Mouse (Mus musculus) heart, adult 8-10 months (tissue): ENCODE data around the gene Zbtb8os. TPM values are rescaled to one million over a fixed set of nuclear protein-coding genes. Genes with fewer than 3 reads are reported as not detected.

Experiments
- DNase-seq: peaks from one replicate; pipeline ENCODE4 v3.0.0; 2022; ENCODE audit warnings: low spot score
- total RNA-seq, 4 experiments: library from RNA; stranded (reverse); gene quantifications; 2 replicates each; pipeline ENCODE4 v1.2.4; 2022

Gene Zbtb8os
- total RNA-seq, 4 experiments from 2014 or later, result 20.6 to 30.7 (median 27.4) TPM

GRCm38 (mm10) chr4:129376961-129377545, 41.6 kb downstream of the Zbtb8os start:
- no peak for DNase-seq

GRCm38 (mm10) chr4:129377601-129378390, 42.3 kb downstream of the Zbtb8os start, which contains the start of gene Zbtb8a:
Zbtb8a (minus strand) TSS chr4:129378116.
- peak; percentile 37 for DNase-seq

- no peak for DNase-seq
These were observed 44.3 kb downstream of the Zbtb8os start for GRCm38 (mm10) chr4:129379805-129380204.

GRCm38 (mm10) chr4:129381148-129381547, 45.7 kb downstream of the Zbtb8os start:
- no peak for DNase-seq

- no peak for DNase-seq
These were observed 46.5 kb downstream of the Zbtb8os start for GRCm38 (mm10) chr4:129382029-129382428.

GRCm38 (mm10) chr4:129382488-129382887, 47.0 kb downstream of the Zbtb8os start:
- peak; percentile 68 for DNase-seq

GRCm38 (mm10) chr4:129383586-129383985, 48.1 kb downstream of the Zbtb8os start:
- no peak for DNase-seq

GRCm38 (mm10) chr4:129384440-129384839, 48.9 kb downstream of the Zbtb8os start:
- peak; percentile 43 for DNase-seq

GRCm38 (mm10) chr4:129385685-129386084, 50.2 kb downstream of the Zbtb8os start:
- no peak for DNase-seq

GRCm38 (mm10) chr4:129386269-129386946, 50.9 kb downstream of the Zbtb8os start:
- DNase-seq, result no peak

- no peak for DNase-seq
These were observed 51.5 kb downstream of the Zbtb8os start for GRCm38 (mm10) chr4:129386989-129387388.

- no peak for DNase-seq
These were observed 52.9 kb downstream of the Zbtb8os start for GRCm38 (mm10) chr4:129388404-129388803.

- no peak for DNase-seq
These were observed 54.8 kb downstream of the Zbtb8os start for GRCm38 (mm10) chr4:129390216-129390743.

GRCm38 (mm10) chr4:129390936-129391557, 55.6 kb downstream of the Zbtb8os start:
- no peak for DNase-seq

GRCm38 (mm10) chr4:129394089-129394870, 58.8 kb downstream of the Zbtb8os start:
- no peak for DNase-seq

GRCm38 (mm10) chr4:129396960-129397359, 61.5 kb downstream of the Zbtb8os start:
- DNase-seq, result no peak

GRCm38 (mm10) chr4:129399813-129400212, 64.3 kb downstream of the Zbtb8os start:
- no peak for DNase-seq
